Mouse (Mus musculus): ENCODE results near the gene Capn7.

DNA sequence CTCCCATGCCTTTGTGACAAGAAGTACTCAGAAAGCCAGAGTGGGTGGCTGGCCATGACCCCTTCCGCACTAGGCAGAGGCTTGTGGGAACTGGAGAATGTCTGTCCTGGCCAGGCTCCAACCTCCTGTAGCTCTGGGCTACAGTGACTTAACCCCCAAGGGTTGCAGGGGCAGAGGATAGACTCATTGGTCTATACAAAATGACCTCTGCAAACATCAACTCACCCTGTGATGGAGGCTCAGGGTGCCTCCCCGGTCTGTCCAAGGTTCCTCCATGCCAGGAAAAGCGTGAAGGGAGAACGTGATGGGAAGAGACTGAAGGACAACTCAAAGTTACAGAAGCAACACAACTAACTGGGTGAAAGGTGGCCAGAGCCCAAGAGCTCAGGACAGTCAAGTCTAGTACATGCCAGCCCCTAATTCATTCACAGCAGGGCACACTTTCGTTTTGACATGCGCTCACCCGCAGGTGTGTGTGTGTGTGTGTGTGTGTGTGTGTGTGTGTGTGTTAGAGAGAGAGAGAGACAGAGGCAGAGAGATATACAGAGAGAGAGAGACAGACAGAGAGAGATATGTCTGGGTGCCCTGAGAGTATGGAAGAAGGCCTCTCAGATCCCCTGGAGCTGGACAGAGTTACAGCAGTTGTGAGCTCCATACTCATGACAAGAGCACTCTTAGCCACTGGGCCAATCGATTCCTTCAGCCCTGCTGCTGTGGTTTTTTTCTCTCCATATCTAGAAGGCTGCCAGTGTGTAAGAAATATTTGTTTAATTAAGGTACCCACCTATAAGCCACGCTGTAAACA, 61.6 kb downstream of the Capn7 start:
- no peak for TF ChIP-seq CTCF (IDR thresholded peaks at IDR 0.05; ENCODE audit: control insufficient read depth, insufficient read depth, insufficient read length)
- no peak for TF ChIP-seq MYOD1 (IDR thresholded peaks at IDR 0.05; ENCODE audit: control insufficient read depth, insufficient read length, low read depth)
- no peak for TF ChIP-seq MAX (IDR thresholded peaks at IDR 0.05)
- no peak for TF ChIP-seq CEBPB (IDR thresholded peaks at IDR 0.05; ENCODE audit: low read depth)
- TF ChIP-seq USF1 (IDR thresholded peaks at IDR 0.05; ENCODE audit: low read depth), result no peak
- no peak for TF ChIP-seq MYOG (IDR thresholded peaks at IDR 0.05; ENCODE audit: control insufficient read depth, extremely low read depth, insufficient read length)
